Mouse (Mus musculus): Measurements from ENCODE around the gene Pkig. TPM values are rescaled to one million over a fixed set of nuclear protein-coding genes. Genes with fewer than 3 reads are reported as not detected.

Gene Pkig
- polyA plus RNA-seq, 1 experiment: 64.7 TPM

DNA sequence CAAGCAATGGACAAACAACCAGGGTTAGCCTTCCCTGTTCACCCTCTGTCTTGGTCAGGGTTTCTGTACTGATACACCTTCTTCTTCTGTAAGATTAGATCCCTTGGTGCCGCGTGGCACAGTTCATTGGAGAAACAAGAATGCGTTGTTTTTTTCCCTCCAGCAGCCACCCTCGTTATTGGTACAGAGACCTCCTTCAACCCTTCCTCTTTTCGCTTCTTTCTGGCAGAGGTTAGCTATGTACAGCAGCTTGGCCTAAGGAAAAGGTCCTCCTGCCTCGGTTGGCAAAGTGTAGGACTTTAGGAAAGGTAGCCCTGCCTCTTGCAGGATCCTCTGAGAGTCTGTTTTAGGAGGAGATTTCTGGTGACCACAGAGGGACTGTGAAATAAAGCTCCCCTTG is 102.4 kb downstream of the Pkig start:
- no peak overlapping the region for H3K4me3 ChIP-seq (ENCODE audit: control insufficient read depth, insufficient read depth, low read length)
- TF ChIP-seq CTCF (IDR thresholded peaks at IDR 0.05; ENCODE audit: borderline replicate concordance, control insufficient read depth, extremely low read depth, insufficient read depth, low read length, poor library complexity) (no peak), POLR2A (IDR thresholded peaks at IDR 0.05; ENCODE audit: control insufficient read depth, extremely low read depth, insufficient read depth, low read length, poor library complexity) (no peak)
- DNase-seq: no peak
- no peaks in the 10 kb centered on the region for H3K4me1 ChIP-seq (replicated peaks; ENCODE audit: control insufficient read depth, insufficient read depth, low read length)
- H3K36me3 ChIP-seq (ENCODE audit: control insufficient read depth, insufficient read depth, low read length): no peaks in the 10 kb centered on the region
- WGBS: 66% methylated on average over 6 of the region's 6 CpGs
- no peak overlapping the region for H3K27ac ChIP-seq (ENCODE audit: control insufficient read depth, insufficient read depth, low read length)
- H3K27me3 ChIP-seq (ENCODE audit: control insufficient read depth, insufficient read depth, low read length): no peaks in the 10 kb centered on the region

DNA sequence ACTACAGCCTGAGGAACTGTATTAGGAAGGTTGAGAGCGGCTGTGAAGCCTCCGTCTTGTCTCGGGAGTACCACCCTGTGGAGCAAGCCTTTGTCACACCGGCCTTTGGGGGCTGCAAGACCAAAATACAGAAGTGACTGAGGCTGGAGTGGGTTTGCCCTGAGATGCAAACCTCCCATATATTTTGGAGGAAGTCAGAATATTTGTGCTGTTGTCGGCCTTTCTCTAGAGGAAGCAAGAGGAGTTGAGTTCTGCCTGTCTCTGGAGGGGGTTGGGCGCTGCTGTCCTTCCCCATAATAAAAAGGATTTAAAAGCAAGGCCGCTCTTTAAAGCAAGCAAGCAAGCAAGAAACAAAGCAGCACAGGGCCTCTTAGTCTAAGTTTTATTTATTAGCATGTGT is 103.2 kb downstream of the Pkig start:
- H3K36me3 ChIP-seq (ENCODE audit: control insufficient read depth, insufficient read depth, low read length): no peaks in the 10 kb centered on the region
- H3K4me1 ChIP-seq (replicated peaks; ENCODE audit: control insufficient read depth, insufficient read depth, low read length): no peaks in the 10 kb centered on the region
- TF ChIP-seq POLR2A (IDR thresholded peaks at IDR 0.05; ENCODE audit: control insufficient read depth, extremely low read depth, insufficient read depth, low read length, poor library complexity): no peak
- no peak for TF ChIP-seq CTCF (IDR thresholded peaks at IDR 0.05; ENCODE audit: borderline replicate concordance, control insufficient read depth, extremely low read depth, insufficient read depth, low read length, poor library complexity)
- DNase-seq: no peak
- H3K4me3 ChIP-seq (ENCODE audit: control insufficient read depth, insufficient read depth, low read length): no peak overlapping the region
- no peaks in the 10 kb centered on the region for H3K27me3 ChIP-seq (ENCODE audit: control insufficient read depth, insufficient read depth, low read length)
- WGBS: 63% methylated on average over 7 of the region's 7 CpGs
- no peak overlapping the region for H3K27ac ChIP-seq (ENCODE audit: control insufficient read depth, insufficient read depth, low read length)

DNA sequence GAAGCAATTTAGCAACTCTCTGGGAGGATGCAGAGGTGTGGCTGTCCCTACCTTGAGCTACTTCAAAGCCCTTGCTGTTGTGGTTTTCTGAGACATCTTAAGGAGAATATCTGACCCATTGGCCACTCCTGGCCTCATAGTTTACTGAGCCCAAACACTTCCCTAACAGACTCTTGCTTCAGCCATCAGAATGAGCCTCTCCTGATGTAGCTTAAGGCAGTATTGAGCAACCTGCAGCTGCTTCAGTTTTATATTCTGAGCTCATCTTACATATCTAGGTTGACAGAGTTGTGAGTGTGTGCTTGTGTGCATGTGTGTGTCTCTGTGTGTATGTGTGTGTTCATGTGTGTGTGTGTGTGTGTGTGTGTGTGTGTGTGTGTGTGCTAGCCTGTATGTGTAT is 108.1 kb downstream of the Pkig start:
- no peak overlapping the region for H3K4me3 ChIP-seq (ENCODE audit: control insufficient read depth, insufficient read depth, low read length)
- DNase-seq: no peak
- no peaks in the 10 kb centered on the region; the same call in 1 of the 2 replicates for H3K4me1 ChIP-seq (replicated peaks; ENCODE audit: control insufficient read depth, insufficient read depth, low read length)
- H3K36me3 ChIP-seq (ENCODE audit: control insufficient read depth, insufficient read depth, low read length): no peaks in the 10 kb centered on the region
- H3K27ac ChIP-seq (ENCODE audit: control insufficient read depth, insufficient read depth, low read length): no peak overlapping the region
- H3K27me3 ChIP-seq (ENCODE audit: control insufficient read depth, insufficient read depth, low read length): no peaks in the 10 kb centered on the region
- no peak for TF ChIP-seq CTCF (IDR thresholded peaks at IDR 0.05; ENCODE audit: borderline replicate concordance, control insufficient read depth, extremely low read depth, insufficient read depth, low read length, poor library complexity)
- no peak for TF ChIP-seq POLR2A (IDR thresholded peaks at IDR 0.05; ENCODE audit: control insufficient read depth, extremely low read depth, insufficient read depth, low read length, poor library complexity)

DNA sequence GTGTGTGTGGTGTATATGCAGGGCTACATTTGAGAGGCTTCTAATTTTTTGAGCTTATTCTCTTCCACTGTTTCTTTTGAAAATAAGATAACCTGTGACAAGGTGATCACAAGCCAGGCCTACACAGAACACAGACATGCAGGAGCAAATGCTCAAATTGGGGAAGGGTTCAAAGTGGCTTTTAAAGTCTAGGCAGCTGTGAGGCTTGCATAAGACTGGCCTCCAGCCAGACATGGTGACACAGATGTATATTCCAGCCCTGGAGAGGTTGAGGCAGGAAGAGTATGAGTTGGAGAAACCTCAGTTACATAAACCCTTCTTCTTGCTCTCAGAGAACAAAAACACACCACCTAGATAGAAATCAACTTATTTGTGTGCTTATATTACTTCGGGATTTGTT is 108.7 kb downstream of the Pkig start:
- Histone ChIP-seq H3K36me3 (ENCODE audit: control insufficient read depth, insufficient read depth, low read length) (no peaks in the 10 kb centered on the region), H3K4me3 (ENCODE audit: control insufficient read depth, insufficient read depth, low read length) (no peak overlapping the region), H3K27ac (ENCODE audit: control insufficient read depth, insufficient read depth, low read length) (no peak overlapping the region), H3K4me1 (replicated peaks; ENCODE audit: control insufficient read depth, insufficient read depth, low read length) (no peaks in the 10 kb centered on the region; the same call in 1 of the 2 replicates), H3K27me3 (ENCODE audit: control insufficient read depth, insufficient read depth, low read length) (no peaks in the 10 kb centered on the region)
- no peak for DNase-seq
- WGBS: 59% methylated on average over 1 of the region's 1 CpGs
- TF ChIP-seq CTCF (IDR thresholded peaks at IDR 0.05; ENCODE audit: borderline replicate concordance, control insufficient read depth, extremely low read depth, insufficient read depth, low read length, poor library complexity) (no peak), POLR2A (IDR thresholded peaks at IDR 0.05; ENCODE audit: control insufficient read depth, extremely low read depth, insufficient read depth, low read length, poor library complexity) (no peak)

DNA sequence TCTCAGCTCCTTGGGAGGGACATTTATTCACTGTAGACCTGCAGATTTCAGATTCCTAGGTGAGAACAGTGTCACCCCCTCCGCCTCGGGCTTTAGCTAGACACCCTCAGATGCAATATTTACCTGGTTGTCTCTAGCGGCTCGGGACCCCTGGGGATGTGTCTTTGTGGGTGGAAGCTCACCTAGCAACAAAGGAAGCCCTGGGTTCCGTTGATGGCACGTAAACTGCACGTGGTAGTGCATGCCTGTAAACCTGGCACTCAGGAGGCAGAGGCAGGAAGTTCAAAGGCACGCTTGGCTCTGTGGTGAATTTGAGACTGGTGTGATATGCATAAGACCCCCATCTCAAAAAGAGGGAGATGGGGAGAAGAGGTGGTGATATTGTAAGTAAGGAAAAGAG is 112.5 kb downstream of the Pkig start:
- 80% methylated on average over 8 of the region's 8 CpGs for WGBS
- H3K27me3 ChIP-seq (ENCODE audit: control insufficient read depth, insufficient read depth, low read length): no peaks in the 10 kb centered on the region
- peak; percentile 37 for DNase-seq
- H3K4me3 ChIP-seq (ENCODE audit: control insufficient read depth, insufficient read depth, low read length): no peak overlapping the region
- no peak overlapping the region for H3K27ac ChIP-seq (ENCODE audit: control insufficient read depth, insufficient read depth, low read length)
- H3K4me1 ChIP-seq (replicated peaks; ENCODE audit: control insufficient read depth, insufficient read depth, low read length): no peaks in the 10 kb centered on the region; the same call in 1 of the 2 replicates
- H3K36me3 ChIP-seq (ENCODE audit: control insufficient read depth, insufficient read depth, low read length): no peaks in the 10 kb centered on the region
- TF ChIP-seq CTCF (IDR thresholded peaks at IDR 0.05; ENCODE audit: borderline replicate concordance, control insufficient read depth, extremely low read depth, insufficient read depth, low read length, poor library complexity): no peak
- TF ChIP-seq POLR2A (IDR thresholded peaks at IDR 0.05; ENCODE audit: control insufficient read depth, extremely low read depth, insufficient read depth, low read length, poor library complexity): no peak

Other genes with a start within 250 kb of the Pkig start
- gene Oser1, start 233.7 kb upstream of the Pkig start, polyA plus RNA-seq (2012; rRNA removed): 18.5 and 19.3 TPM in 2 replicates
- gene Gdap1l1, start 219.9 kb upstream of the Pkig start, polyA plus RNA-seq (2012; rRNA removed): 1.7 and 3.1 TPM in 2 replicates
- gene Fitm2, start 185.8 kb upstream of the Pkig start, polyA plus RNA-seq (2012; rRNA removed): 12.1 and 15.4 TPM in 2 replicates
- gene R3hdml, start 166.1 kb upstream of the Pkig start, polyA plus RNA-seq (2012; rRNA removed): 0.35 TPM in 1 of 2 replicates, not detected in the other
- gene Hnf4a, start 151.6 kb upstream of the Pkig start, polyA plus RNA-seq (2012; rRNA removed): 0.44 and 0.89 TPM in 2 replicates
- 63.2 and 72.5 TPM in 2 replicates for gene Ttpal, start 56.1 kb upstream of the Pkig start, polyA plus RNA-seq (2012; rRNA removed)
- gene Serinc3, start 13.3 kb upstream of the Pkig start, polyA plus RNA-seq (2012; rRNA removed): 279 and 281 TPM in 2 replicates
- 46.8 and 51.1 TPM in 2 replicates for gene Ada, start 91.9 kb downstream of the Pkig start, polyA plus RNA-seq (2012; rRNA removed)
- gene Ccn5, start 162.5 kb downstream of the Pkig start, polyA plus RNA-seq (2012; rRNA removed): 1.7 and 2.1 TPM in 2 replicates
- not detected in 2 replicates for gene Kcnk15, start 195.3 kb downstream of the Pkig start, polyA plus RNA-seq (2012; rRNA removed)

Measured in thymus, adult 2 months (tissue).